Mouse (Mus musculus) T-helper 1 cell (primary cell): ENCODE results near the gene Scube3.

ENCODE experiments used
- in situ Hi-C: fragments of 300-600 bp; cut with MboI, MseI; formaldehyde crosslinking; loops from one replicate; pipeline ENCODE4 v1.15.1; 2025; ENCODE audit warnings: high pct_unique_total_duplicates

Gene Scube3

DNA sequence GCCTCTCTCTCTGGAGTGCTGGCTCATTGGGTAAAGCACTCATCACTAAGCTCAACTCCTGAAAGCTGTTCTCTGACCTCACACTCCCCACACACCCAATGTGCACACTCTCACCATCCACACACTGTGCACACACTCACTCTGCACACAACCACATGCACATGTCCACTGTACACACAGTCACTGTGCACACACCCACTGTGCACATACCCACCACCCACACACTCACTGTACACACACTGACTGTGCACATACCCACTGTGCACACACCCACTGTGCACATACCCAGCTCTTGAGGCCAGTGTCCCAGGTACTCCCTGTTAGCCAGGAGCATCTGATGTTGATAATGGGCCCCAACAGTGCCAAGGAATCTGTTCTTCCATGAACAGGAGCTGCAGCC lies 10.8 kb upstream of the Scube3 start:
- in situ Hi-C loops, result no loop called here

DNA sequence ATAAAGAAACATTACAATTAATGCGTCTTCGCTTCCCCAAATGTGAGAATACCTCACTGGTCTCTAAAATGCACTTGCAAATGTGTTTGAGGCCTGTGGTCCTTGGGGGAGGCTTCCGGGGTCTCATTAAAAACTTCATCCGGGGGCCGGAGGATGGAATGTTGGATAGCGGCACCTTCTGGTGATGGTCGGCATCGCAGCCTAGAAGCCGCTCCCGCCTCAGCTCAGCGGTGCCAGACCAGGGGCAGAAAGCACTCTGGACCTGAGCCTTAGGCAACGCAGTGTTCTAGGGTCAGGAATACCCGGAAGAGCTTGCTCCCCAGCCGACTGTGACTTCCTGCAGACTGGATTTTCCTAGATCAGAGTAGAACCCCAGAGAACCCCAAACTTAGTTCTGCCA lies 8.7 kb upstream of the Scube3 start:
- in situ Hi-C loops, result no loop called here

DNA sequence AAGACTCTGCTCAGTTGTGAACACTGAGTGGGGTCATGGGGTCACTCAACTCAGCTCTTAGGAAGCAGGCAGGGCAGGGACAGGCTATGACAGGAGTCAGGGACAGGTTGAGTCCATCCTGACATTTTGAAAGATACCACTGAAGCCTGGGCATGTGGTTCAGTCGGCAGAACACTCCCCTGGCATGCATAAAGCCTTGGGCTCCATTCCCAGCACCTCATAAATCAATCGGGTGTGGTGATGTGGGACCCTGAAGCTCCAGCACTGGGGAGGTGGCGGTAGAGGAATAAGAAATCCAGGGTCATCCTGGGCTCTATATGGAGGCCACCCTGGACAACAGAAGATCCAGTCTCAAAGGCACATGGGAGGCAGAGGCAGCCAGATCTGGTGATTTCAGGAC lies 6.4 kb upstream of the Scube3 start:
- in situ Hi-C loops, result no loop called here

GRCm38 (mm10) chr17:28136266-28136665 lies 5.7 kb upstream of the Scube3 start:
- in situ Hi-C loops, result no loop called here

- in situ Hi-C loops, result no loop called here
Observed at GRCm38 (mm10) chr17:28138013-28138412, 3.9 kb upstream of the Scube3 start.

DNA sequence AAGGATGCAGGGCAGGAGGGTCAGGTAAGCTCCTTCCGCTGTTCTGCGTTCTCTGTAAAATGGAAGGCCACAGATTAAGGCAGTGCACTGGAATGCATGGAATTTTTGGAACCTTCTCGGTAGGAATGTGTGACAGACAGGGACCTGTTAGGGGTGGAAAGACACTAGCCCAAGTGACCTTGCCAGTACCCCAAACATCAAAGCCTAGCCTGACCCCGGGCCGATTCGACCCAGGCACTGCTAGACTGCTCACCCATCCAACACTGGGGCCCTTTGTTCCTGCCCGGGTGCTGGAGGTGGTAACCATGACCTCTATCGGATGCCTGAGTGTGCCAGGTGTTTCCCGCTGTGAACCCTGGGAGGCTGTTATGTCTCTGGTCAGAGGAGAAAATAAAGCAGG lies 3.3 kb upstream of the Scube3 start:
- in situ Hi-C loops, result no loop called here

- in situ Hi-C loops, result no loop called here
Observed at GRCm38 (mm10) chr17:28140431-28141204, 1.3 kb upstream of the Scube3 start.

- in situ Hi-C loops, result no loop called here
Observed at GRCm38 (mm10) chr17:28141205-28141650, 713 bp upstream of the Scube3 start.

GRCm38 (mm10) chr17:28142700-28143610 lies 1.0 kb downstream of the Scube3 start:
- in situ Hi-C loops, result no loop called here

- in situ Hi-C loops, result no loop called here
Observed at GRCm38 (mm10) chr17:28143751-28144150, 1.8 kb downstream of the Scube3 start.

DNA sequence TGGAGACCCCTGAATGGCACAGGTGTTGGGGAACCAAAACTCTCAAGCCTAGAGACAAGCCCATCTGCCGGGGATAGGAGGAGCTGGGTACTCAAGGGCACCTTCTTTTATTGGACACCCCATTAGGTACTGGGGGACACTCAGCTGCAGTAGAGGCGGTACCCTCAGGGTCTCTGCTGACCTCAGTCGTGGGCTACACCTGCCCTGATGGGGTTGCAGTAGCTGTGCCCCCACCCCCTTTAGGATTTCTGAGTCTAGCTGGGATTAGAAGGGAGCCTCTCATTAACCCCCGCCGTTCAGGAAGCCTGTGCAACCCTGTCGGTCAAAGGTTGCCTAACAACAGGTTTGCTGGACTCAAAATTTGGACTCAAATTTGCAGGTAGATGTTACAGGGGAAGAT lies 2.3 kb downstream of the Scube3 start:
- in situ Hi-C loops, result no loop called here

- in situ Hi-C loops, result no loop called here
Observed at GRCm38 (mm10) chr17:28148288-28148687, 6.3 kb downstream of the Scube3 start.

DNA sequence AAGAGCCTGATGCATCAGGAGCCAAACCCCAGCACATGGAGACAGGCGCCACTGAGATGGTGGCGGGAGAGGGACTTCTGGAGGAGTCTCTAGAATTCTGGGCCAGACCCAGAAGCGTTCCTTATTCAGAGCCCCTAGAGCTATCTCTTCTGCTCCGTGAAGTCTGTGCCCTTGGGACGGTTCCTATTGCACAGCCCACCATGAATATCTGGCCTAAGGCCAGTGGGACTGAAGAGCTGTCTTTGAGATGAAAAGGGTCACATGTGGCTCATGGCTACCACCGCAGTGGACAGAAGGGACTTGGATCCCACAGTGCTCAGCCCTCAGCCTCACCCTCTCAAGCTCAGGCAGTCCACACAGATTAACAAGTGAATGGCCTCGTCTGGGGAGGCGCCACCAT lies 7.8 kb downstream of the Scube3 start:
- in situ Hi-C loops, result no loop called here

DNA sequence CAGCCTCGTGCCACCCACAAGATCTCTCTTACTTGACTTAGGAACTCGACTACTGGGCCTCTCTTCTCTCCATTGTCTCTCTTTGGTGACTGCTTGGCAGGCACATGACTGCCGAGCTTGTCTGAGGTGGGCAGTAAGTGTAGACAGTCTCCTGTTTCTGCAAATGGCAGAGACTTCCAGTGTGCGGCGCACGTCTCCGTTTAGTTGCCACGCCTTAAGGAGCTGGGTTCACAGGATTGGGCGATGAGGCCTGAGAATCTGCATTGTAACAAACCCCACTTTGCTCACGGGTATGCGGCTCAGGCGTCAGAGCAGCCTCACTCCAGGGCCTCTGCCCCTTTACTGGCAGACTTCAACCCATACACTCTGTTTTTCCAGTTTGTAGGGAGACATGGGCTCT lies 8.5 kb downstream of the Scube3 start:
- in situ Hi-C loops, result no loop called here

DNA sequence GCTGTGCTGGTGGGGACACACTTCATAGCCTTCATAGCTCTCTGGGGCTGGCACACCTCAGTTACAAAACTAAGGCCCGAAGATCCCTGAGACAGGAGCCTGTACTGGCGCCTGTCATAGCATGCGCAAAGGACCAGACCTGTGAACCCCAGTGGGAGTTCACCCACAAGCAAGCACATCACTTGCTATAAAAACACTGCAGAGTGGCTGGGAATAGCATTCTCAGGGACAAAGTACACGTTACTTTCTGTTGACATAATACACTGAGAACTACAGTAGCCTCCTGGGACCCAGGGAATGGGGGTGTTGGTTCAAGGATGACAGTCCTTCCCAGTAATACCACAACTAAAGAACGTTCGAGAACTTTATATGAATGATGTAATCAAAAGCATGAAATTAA lies 11.2 kb downstream of the Scube3 start:
- in situ Hi-C loops, result no loop called here

DNA sequence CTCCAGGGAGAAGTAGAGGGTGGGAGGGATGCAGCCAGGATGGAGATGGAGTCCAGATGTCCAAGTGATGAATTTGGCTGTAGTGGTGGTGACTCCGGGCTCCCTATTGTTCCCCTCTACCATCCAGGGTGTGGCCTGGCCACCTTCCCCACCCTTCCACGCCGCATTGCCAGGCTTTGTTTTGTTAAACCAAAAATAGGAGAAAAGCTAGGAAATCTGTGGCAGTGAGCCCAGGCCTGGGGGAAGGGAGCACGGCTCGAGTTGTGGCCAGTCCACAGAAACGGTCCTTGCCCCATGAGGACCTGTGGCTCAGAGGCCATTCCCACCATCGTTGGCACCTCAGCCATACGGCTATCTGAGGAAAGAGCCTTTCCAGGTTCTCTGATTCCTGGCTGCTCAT lies 13.0 kb downstream of the Scube3 start:
- in situ Hi-C loops, result no loop called here

- in situ Hi-C loops, result loop anchor here (5.0 kb wide), 2 partner anchors 78 to 173 kb away; partner anchors contain the start of gene Tcp11
Observed at GRCm38 (mm10) chr17:28160361-28160760, 18.4 kb downstream of the Scube3 start.

DNA sequence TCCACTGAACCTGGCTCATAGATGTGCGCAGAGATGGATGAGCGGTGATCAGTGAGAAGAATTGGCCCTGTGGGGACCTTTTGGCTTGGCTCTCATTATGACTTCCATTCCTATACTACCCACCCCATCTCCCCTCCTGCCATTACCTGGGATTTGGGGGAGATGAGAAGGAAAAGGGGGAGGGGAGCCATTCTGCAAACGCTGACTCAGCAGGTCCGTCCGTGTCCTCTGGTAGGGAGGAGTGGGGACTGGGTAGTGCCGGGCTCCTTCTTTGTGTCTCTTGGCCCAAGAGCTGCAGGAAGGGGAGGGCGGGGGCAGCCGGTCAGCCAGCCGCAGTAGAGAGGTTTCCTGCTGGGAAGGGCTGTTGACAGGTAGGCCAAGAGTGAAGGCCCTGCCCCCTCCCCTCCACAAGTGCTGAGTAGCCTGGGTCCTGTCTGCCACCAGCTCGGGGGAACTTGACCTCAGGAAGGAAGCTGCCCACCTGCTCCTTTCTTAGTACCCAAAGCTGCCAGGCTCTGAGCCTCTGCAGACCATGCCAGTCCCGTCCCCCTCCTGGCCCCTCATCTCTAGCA lies 19.5 kb downstream of the Scube3 start:
- in situ Hi-C loops, result loop anchor here (5.0 kb wide), 2 partner anchors 79 to 174 kb away; partner anchors contain the start of gene Tcp11

DNA sequence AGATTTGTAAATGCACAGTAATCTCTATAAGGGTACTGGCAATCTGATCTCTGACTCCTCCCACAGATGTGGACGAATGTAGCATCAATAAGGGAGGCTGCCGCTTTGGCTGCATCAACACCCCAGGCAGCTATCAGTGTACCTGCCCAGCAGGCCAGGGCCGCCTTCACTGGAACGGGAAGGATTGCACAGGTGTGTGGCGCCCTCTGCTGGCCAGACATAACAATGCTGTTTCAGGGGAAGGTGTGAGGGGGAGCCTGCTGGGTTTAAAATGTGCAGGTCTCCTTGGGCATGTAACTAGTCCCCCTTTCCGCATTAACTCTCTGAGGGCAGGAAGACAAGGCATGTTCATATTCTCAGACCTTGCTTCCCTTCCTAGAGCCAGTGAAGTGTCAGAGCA lies 21.7 kb downstream of the Scube3 start:
- in situ Hi-C loops, result loop anchor here (5.0 kb wide), 2 partner anchors 81 to 176 kb away; partner anchors contain the start of gene Tcp11

- in situ Hi-C loops, result no loop called here
Observed at GRCm38 (mm10) chr17:28170460-28171305, 28.7 kb downstream of the Scube3 start.

- in situ Hi-C loops, result no loop called here
Observed at GRCm38 (mm10) chr17:28172690-28173089, 30.7 kb downstream of the Scube3 start.
